Mouse (Mus musculus) v-Abl transformed pro-B cells (cell line): ENCODE measurements around the gene Rad51ap2.

Source experiments
- in situ Hi-C, 2 experiments: fragments of 400-800 bp; cut with MboI; formaldehyde crosslinking; loops; one replicate each; pipeline ENCODE4 v1.15.1; 2025; ENCODE audit not compliant: unreplicated experiment in 2 of 2

Rad51ap2 gene

GRCm38 (mm10) chr12:11455549-11456194 lies at the start of gene Rad51ap2:
TSS of gene Rad51ap2 (plus strand) at chr12:11456079.
- in situ Hi-C loops = no loop called here

GRCm38 (mm10) chr12:11407679-11408078 lies 48.2 kb upstream of the Rad51ap2 start:
- in situ Hi-C loops = no loop called here

GRCm38 (mm10) chr12:11418112-11418511 lies 37.8 kb upstream of the Rad51ap2 start:
- in situ Hi-C loops = no loop called here

GRCm38 (mm10) chr12:11427396-11427795 lies 28.5 kb upstream of the Rad51ap2 start:
- in situ Hi-C loops = no loop called here

- in situ Hi-C loops = no loop called here
These were observed 22.8 kb upstream of the Rad51ap2 start for GRCm38 (mm10) chr12:11433126-11433525.

- in situ Hi-C loops = no loop called here
These were observed 22.2 kb upstream of the Rad51ap2 start for GRCm38 (mm10) chr12:11433716-11434115.

- in situ Hi-C loops = no loop called here
These were observed 21.4 kb upstream of the Rad51ap2 start for GRCm38 (mm10) chr12:11434446-11434845.

- in situ Hi-C loops = no loop called here
These were observed 20.4 kb upstream of the Rad51ap2 start for GRCm38 (mm10) chr12:11435246-11436022.

- in situ Hi-C loops = no loop called here
These were observed 19.9 kb upstream of the Rad51ap2 start for GRCm38 (mm10) chr12:11436023-11436350.

GRCm38 (mm10) chr12:11436497-11437265 lies 19.2 kb upstream of the Rad51ap2 start, which contains the start of gene Vsnl1:
TSS of gene Vsnl1 (minus strand) at chr12:11436613.
- in situ Hi-C loops = no loop called here

- in situ Hi-C loops = no loop called here
These were observed 18.5 kb upstream of the Rad51ap2 start for GRCm38 (mm10) chr12:11437266-11437906.

GRCm38 (mm10) chr12:11437907-11438447 lies 17.9 kb upstream of the Rad51ap2 start:
- in situ Hi-C loops = no loop called here

- in situ Hi-C loops = no loop called here
These were observed 1.7 kb upstream of the Rad51ap2 start for GRCm38 (mm10) chr12:11454146-11454545.

GRCm38 (mm10) chr12:11456213-11456612 lies 334 bp downstream of the Rad51ap2 start:
- in situ Hi-C loops = no loop called here

- in situ Hi-C loops = no loop called here
These were observed 753 bp downstream of the Rad51ap2 start for GRCm38 (mm10) chr12:11456632-11457031.
